Mouse (Mus musculus) adrenal gland, postnatal 4 days (tissue): ENCODE results near the gene Gramd4. TPM values are rescaled to one million over a fixed set of nuclear protein-coding genes. Genes with fewer than 3 reads are reported as not detected.
"Not testable (repeated sequence)": the region's sequence is repeated elsewhere in the genome, so short reads cannot be mapped to it uniquely, and the experiment has no call there.

Experiments
- DNase-seq, 2 experiments: peaks; one replicate each; pipeline ENCODE4 v3.0.0; 2021 to 2022; ENCODE audit warnings: low spot score in 2 of 2, mixed read lengths in 2 of 2
- total RNA-seq, 2 experiments: library from RNA; stranded (reverse); gene quantifications; 2 replicates each; pipeline ENCODE4 v1.2.3; 2021

Gene Gramd4
- total RNA-seq, 2 experiments from 2014 or later, result 22.9 to 23.1 TPM

DNA sequence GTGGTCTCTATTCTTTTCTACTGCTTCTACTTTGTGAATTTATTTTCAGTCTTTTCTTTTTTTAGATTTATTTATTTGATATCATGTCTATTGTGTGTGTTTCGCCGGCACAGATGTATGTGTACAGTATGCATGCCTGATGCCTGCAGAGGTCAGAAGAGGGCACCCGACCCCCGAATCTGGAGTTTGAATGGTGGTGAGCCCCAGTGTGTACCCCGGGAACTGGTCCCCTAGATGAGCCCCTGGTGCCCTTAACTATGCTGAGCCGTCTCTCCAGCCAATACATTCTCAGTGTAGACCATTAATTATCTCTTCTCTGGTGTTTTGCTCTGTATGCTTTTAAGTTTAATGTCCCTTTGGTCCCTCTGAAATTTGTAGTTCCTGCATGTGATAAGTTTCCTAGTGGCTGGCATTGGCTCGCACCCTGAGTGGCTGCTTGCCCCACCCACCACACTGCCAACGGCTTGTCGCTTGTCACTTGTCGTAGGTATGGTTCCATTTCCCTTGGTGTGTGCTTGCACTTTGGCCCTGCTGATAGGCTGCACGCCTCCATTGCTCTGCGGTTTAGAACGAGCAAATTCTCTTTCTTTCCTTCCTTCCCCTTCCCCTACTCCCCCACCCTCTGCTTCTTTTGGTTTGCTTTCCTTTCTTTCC, 31.7 kb downstream of the Gramd4 start:
- DNase-seq, result no peak

DNA sequence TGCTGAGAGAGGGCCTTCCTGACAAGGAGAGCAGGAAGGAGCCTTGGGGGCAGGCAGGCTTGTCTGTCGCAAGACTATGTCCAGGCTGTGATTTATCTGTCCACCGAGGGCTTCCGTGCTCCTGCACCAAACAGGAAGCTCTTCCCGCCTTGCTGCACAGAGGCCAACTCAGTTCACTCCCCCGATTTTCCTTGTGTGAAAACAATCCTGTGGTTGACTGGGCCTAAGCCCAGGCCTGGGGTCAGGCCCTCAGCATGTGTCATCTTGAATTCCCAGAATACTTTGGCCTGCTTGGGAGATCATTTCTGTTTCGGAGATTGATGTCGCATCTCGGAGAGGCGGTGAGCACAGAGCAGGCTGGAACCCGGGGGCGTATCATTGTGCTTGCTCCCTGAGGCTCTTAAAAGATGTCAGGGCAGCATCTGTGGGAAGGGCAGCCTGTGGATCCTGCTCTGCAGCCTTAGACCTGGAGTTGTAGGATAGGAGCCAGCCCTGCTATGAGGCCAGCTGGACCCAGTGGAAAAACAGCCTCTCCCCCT, 32.6 kb downstream of the Gramd4 start:
- peak in 1 of 2 experiments; percentile 41 for DNase-seq

DNA sequence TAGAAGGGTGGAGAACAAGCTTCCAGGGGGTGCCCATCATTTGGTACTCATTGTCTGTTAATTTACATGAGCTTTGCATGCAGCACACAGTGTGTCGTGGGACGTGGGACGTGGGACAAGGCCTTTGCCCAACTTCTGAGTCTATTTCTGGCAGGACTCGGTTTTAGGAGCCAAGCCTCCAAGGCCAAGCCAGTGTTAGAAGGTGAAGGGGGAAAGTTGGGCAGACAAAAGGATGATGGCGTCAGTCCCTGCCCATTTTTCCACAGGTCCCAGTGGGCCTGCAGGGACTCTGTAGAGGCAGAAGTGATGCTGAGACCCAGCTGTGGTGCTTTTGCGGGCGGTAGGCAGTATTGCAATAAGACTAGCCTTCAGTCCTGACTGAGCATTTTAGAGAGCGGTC, 33.1 kb downstream of the Gramd4 start:
- DNase-seq, result no peak

DNA sequence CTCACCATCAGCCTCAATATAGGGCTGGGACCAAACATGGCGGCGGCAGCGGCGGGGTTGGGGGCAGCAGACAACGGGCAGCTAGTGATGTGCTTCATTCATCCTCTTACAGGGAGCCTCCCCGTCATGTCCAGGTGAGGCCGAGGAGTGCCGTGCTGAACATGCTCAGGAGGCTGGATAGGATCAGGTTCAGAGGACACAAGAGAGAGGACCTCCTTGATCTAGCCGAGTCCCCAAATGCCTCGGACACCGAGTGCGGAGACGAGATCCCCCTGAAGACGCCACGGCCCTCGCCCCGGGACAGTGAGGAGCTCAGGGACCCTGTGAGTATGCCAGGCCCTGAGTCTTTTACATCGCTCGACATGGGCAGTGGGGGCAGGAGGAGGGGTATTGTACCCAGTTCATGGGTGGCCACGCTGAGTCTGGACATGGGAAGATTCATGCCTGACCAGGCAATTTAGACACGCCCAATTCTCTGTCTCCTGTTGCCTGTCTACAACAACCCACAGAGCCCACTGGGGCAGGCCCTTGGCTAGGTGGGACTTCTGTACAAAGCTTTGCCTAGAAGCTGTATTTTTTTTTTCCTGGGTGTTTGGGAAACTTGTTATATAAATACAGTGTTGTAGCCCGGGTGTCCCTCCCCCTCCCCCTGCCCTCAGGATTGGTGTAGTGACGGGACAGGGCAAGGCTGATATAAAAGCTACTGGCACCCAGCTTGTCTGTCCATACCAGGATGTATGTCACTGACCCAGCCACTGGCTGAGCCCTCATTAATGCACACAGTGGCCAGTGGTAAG, 33.9 kb downstream of the Gramd4 start:
- no peak for DNase-seq

DNA sequence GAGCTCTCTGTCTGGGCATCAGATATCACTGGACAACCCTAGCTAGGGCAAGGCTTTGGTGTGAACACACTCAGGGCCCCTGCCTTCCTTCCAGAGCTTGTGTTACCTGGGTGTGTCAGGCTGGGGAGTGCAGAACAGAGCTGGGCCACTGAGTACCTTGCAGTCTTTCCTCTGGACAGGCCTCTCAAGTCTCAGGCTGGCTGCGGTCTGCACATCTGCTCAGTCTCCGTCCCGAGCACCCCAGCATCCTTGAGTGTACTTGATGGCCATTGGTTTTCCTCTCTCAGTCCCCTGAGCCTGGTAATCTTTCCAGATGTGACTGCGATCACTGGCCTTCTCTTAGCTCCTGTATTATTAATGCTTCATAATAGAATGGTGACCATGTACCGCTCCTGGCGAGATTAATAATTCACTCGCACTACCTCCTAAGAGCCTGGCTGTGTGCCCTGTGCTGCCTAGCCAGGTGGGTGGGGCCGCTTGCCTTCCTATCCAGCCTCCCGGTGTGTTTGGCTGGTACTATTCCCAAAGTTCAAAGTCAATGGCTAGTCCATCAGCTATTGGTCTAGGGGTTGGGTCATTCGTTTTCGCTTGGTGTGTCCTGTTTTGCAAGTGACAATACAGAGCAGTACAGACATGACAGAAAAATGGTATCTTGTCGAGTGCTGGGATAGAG, 34.6 kb downstream of the Gramd4 start:
- DNase-seq, result no peak

DNA sequence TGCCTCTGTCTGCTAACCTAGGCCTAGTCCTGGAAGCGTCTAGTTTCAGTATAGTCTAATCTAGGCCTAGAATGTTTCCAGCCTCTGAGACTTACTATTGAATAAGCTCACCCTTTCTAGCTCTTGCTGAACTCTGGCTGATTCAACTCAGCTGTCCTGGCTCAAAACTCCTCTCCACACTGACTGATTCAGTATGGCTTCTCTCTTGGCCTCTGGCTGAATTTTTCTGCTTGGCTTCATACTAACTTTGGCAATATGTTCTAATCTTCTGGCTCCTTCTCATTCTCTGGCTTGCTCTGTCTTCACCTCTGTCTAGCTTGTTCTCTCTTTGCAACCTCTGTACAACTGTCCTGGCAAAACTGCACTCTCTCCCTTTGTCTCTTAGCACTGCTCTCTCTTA, 35.7 kb downstream of the Gramd4 start:
- no peak for DNase-seq

DNA sequence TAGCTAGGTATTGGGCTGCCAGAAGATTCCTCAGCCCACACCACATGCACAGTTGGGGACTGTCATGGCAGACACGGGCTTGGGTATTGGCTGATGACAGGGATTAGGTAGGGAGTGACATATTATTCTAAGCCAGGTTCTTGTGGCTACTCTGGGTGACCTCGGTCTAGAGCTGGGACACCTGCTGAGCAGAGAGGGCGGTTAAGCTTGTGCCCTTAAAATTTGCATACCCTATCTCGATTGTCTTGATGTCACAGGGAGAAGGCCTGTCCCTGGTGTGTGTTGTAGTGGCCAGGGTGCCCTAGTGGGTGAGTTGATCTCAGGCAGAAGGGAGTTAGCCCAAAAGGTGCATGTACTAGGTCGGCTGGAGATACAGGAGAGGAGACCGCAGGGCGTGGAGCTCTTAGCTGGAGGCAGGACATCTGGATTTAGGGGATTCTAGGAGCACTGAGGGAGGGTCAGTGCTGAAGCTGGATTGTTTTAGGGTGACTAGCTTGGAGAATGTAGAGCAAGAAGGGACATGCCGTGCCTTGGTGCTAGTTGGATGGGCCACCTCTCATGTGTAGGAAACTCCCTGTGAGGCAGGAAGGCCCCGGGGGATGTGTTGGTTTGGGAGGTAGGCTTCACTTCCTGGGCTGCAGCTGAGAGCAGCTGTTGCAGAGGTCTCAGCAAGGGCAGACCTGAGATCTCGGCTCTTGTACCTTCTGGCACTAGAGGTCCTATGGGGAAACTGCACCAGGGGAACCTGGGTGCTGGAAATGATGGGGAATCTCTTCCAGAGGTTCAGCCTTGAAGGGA, 37.0 kb downstream of the Gramd4 start:
- no peak for DNase-seq

DNA sequence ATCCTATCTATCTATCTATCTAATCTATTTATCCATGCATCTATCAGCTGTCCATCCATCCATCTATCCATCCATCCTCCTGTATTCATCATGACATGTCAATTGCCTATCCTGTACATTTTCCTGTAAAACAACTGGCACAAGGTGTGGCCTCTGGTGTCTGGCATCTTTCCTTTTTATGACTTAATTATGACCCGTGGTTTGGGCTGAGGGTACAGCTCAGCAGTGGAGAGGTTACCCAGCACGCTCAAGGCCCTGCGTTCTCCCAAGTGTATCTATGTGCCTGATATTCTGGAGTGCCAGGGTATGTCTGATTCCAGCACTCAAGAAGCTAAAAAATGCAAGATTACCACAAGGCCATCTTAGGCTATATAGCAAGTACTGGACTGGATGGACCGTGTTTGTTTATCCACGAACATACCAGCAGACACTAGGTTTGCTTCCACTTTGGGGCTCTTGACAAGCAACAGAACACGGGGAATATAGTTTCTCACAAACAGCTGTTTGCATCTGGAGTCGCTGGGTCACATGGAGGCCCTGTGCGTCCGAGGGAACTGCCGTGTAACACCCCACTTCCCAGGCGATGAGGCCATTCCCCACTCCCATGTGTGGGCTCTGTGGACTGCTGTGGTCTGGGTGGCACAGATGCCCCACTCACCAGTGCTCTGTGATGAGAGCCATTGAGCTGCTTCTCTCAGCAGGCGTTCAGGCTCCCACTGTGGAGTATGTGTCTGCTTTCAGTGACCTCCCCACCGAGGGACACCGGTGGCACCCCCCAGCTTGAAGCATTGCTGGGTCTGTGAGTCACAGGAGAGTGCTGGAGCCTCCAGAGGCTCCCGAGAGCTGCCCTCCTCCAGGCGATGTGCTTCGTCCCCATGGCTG, 38.5 kb downstream of the Gramd4 start:
- no peak for DNase-seq

DNA sequence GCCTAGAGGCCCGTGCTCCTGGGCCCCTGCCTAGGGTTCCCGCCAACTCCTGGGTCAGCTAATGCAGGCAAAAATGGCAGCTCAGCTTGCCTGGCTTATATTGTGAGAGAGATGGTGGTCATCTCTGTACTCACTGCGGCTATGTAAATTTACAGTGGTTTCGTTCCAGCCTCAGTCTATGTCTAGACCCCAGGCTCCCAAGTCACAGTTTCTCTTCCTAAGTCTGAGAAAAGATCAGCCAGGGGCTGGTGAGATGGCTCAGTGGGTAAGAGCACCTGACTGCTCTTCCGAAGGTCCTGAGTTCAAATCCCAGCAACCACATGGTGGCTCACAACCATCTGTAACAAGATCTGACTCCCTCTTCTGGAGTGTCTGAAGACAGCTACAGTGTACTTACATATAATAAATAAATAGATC, 39.1 kb downstream of the Gramd4 start:
- DNase-seq, result not testable (repeated sequence)

DNA sequence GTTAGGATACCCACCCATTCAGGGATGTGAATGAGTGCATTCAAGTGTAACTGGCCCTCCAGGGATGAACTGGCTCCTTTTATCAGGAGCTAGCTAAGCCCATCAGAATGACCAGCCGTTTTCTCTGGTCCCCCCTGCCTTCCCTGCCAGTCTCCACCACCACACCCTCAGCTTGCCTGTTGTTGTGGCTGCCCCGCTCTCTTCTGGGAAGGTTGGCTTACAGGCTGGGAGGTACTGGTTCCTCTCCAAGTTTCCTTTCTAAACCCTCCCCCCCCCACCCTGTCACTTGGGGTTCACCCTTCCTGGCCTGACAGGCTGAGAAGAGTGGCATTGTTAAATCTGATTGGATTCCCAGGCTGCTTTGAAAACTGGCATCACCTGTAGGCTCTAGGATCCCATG, 40.4 kb downstream of the Gramd4 start:
- DNase-seq, result no peak

DNA sequence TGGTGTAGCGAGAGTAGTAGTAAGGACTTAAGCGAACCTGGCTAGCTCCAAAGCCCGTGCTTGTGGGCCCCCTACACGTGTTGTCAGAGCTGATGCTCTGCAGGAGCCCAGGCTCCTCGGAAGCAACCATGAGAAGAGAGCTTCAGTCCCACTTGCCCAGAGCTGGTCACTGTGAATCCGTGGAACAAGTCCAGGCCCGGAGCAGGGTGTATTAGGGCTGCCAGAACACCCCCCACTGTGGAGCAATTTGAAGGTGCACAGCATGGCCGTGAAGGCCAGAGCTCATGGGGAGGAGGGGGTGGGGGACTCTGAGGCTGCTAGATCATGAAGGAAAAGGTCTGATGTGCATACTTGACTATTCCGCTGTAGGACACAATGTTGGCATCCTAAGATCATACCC, 44.1 kb downstream of the Gramd4 start:
- DNase-seq, result no peak

DNA sequence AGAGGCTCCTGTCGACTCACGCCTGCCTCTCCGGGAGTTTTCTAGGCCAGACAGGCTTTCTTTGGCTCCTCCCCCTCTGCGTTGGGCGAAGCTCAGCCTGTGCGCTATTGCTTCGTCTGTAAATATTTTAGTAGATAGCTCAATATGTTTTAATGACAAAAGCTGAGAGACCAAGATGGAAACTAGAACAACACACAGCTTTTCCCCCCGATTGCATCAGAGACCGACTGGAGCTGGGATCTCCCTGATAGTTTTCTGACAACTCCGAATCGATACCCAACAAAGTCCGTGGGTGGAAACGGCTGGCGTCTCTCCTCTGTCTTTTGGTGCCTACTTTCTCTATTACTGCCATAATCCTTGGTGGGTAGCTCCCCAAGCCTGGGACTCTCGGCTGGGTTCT, 44.8 kb downstream of the Gramd4 start:
- DNase-seq, result no peak

DNA sequence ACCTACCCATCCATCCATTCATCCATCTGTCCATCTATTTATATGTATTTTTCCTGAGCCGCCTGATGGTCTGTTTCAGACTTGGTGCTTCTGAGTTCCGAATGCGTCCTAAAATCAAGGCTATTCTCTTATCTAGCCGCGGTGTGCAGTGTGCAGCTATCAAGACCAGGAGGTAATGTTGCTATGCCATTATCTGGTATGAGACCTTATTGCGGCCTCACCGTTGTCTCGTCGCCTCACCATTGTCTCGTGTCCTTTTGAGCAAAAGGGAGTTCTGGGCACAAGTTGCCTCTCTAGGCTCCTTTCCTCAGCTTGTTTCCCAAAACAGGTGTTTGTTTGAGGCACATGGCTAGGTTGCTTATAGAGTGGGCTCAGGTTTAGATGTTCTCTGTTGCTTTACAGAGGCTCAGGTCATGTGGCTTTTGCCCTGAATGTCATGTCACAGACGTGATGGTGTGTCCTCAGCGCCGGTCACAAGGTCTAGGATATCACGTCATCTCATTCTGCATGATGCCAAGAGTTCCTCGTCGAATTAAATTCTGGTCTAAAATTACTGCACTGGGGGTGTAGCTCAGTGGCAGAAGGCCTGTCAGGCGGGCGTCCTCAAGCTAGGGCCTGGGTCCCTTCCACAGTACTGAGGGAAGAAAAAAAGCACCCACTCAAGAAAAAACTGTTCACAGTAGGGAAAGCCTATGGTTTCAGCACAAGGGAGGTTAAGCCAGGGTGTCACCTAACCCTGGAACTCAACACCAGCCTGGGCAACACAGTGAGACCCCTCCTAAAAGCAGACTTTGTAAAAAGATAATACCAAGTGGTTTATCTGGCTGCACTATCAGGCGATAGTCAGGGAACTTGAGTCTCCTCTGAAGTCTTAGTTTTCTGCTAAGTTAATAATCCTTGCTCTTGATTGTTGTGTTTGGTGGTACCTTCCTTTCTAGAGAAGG, 47.2 kb downstream of the Gramd4 start:
- DNase-seq, result no peak

DNA sequence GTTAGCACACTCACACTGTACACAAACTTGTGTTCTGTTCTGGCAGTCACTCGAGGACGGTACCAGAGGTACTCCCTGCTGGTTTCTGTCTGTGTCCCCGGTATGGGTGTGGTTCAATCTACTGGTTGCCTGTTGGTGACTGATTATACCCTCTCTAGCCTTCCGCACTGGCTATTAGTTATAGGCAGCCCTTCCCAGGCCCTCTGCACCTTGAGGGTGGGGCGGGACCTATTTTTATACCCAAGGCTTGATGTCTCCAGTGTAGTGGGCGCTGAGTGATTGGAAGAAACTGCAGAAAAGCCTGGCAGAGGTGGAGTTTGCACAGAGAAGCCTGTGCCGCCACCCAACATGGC, 47.8 kb downstream of the Gramd4 start:
- no peak for DNase-seq

DNA sequence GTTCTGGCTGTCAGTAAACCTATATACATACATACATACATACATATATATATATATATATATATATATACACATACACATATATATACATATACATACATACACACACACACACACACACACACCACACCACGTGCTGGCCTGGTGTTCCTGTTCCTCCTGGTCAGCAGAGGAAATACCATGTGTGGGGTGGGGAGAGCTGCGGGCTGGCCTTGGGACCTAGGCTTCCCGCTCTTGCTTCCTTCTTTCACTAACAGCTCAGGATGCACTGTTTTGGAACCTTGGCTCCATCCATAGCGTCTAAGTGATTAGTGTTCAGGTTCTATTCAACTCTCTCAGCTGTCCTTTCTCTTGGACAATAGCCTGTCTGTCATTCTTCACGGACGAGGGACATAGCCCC, 48.3 kb downstream of the Gramd4 start:
- DNase-seq, result no peak

DNA sequence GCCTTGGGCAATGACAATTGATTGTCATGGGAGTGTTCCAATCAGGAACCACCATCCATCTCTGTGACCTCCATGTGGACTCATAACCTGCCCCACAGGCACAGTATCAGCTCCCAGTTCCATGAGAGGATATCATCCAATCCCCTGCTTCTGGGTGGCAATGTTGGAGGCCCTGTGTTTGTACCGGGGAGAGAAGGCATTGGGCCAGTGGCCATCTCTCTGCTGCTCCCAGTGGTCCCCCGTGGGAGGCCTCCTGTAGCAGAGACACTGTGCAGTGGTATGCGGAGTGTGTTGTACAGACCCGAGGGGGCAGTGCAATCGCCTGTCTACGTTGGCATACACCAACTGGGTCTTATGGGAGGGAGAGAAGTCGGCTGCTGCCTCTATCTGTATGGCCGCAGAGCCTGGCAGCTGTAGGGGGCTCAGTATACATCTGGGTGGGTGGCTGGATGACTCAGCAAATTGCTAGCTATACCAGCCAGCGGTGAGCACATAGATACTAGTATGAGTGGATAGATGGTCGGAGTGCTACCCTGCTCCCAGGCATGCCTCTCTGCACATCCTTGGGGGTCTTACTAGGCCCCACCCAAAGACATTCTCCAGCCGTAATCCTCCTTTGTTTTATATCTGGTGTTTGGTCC, 50.5 kb downstream of the Gramd4 start:
- no peak for DNase-seq

DNA sequence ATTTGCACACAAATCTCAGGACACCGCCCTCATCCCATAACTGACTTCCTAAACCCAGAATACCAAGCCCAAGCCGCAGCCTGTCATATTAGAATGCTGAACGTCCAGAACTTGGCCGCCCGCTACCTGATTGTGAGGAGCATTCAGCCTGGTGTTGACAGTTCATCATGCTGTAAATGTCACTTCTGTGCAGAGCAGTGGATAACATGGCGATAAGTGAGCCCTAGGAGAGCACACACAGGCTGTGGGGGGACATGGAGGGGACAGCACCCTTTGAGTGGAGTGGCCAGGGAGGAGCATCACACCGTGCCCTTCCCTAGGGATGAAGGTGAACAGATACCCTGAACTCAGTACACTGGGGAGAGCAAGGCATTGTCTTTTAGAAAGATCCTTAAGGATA, 51.8 kb downstream of the Gramd4 start:
- DNase-seq, result no peak

DNA sequence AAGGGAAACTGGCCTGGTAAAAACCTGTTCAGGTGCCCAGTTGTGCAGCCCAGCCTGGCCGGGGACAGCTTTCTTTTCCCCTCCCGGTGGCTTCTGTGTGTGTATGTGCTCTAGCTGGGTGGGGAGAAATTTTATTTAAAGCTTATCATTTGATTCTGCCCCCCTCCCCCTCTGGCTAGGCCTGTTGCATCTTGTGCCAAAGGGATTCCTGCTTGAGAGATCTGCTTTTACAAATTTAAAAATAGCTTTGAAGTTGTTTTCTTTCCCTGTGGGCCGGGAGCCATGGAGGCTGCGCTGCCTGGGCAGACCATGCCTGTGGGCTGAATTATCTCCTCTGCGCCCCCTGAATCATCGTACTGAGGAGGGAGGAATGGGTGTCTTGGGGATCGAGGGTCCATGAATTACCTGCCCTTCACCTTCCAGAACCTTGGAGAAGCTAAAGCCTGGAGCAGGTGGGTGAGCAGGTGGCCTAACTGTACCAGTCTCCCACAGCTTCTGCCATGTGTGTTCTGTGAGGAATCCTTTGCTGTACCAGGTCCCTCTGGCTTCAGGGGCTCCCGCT, 52.2 kb downstream of the Gramd4 start:
- DNase-seq, result no peak
